Mouse (Mus musculus) MEL (cell line): ENCODE results near the gene Gm10190. TPM values are rescaled to one million over a fixed set of nuclear protein-coding genes. Genes with fewer than 3 reads are reported as not detected.

Source experiments
- DNase-seq: peaks from one replicate; pipeline ENCODE4 v3.0.0; 2011; ENCODE audit warnings: low read depth, low spot score
- H3K27ac ChIP-seq: 2 replicates; pipeline ENCODE4 v1.5.1; 2012; ENCODE audit warnings: low read depth, mild to moderate bottlenecking, control low read depth, low read length, moderate library complexity; ENCODE audit not compliant: control insufficient read depth
- H3K27me3 ChIP-seq, 2 experiments: fragments of 150-350 bp in 1 of 2; sonication (generic) in 1 of 2; 2 replicates each; pipeline ENCODE4 v1.6.1; 2012; ENCODE audit warnings: low read length in 2 of 2, mild to moderate bottlenecking in 2 of 2, improper control_type of control experiment in 1 of 2, moderate library complexity in 1 of 2; ENCODE audit not compliant: insufficient read depth in 2 of 2, control insufficient read depth in 1 of 2
- H3K36me3 ChIP-seq, 2 experiments: 2 replicates each; pipeline ENCODE4 v1.6.1; 2012 to 2014; ENCODE audit warnings: low read length in 2 of 2, improper control_type of control experiment in 1 of 2, inconsistent platforms in 1 of 2, mild to moderate bottlenecking in 1 of 2; ENCODE audit not compliant: insufficient read depth in 2 of 2, control insufficient read depth in 1 of 2
- H3K4me1 ChIP-seq, 2 experiments: fragments of 150-350 bp in 1 of 2; sonication (generic) in 1 of 2; 2 replicates each; pipeline ENCODE4 v1.6.1; 2012; ENCODE audit warnings: low read length in 2 of 2, improper control_type of control experiment in 1 of 2, mild to moderate bottlenecking in 1 of 2; ENCODE audit not compliant: insufficient read depth in 2 of 2, control insufficient read depth in 1 of 2
- H3K4me3 ChIP-seq, 2 experiments: fragments of 150-350 bp in 1 of 2; sonication (generic) in 1 of 2; 2 replicates each; pipeline ENCODE4 v1.5.1; 2012; ENCODE audit warnings: low read depth in 2 of 2, low read length in 2 of 2, mild to moderate bottlenecking in 2 of 2, moderate library complexity in 2 of 2, control low read depth in 1 of 2, improper control_type of control experiment in 1 of 2; ENCODE audit not compliant: control insufficient read depth in 1 of 2, insufficient read depth in 1 of 2
- H3K79me2 ChIP-seq: 2 replicates; pipeline ENCODE4 v1.6.1; 2012; ENCODE audit warnings: mild to moderate bottlenecking, low read length, moderate library complexity; ENCODE audit not compliant: control insufficient read depth, poor library complexity, insufficient read depth
- H3K9ac ChIP-seq: 2 replicates; pipeline ENCODE4 v1.6.1; 2012; ENCODE audit warnings: low read depth, mild to moderate bottlenecking, control low read depth, low read length, moderate library complexity; ENCODE audit not compliant: control insufficient read depth, poor library complexity, severe bottlenecking
- H3K9me3 ChIP-seq: fragments of 150-350 bp; sonication (generic); replicated peaks from 2 replicates; pipeline ENCODE4 v1.6.1; 2012; ENCODE audit warnings: mild to moderate bottlenecking, low read length, improper control_type of control experiment, moderate library complexity; ENCODE audit not compliant: insufficient read depth
- BHLHE40 ChIP-seq: IDR thresholded peaks from 2 replicates; pipeline ENCODE4 v1.6.1; 2012; ENCODE audit warnings: low read depth, mild to moderate bottlenecking, inconsistent platforms, low read length, improper control_type of control experiment, borderline replicate concordance
- CHD1 ChIP-seq: IDR thresholded peaks from 2 replicates; pipeline ENCODE4 v1.6.1; 2012; ENCODE audit warnings: low read depth, mild to moderate bottlenecking, inconsistent platforms, low read length, improper control_type of control experiment
- ETS1 ChIP-seq: IDR thresholded peaks from 2 replicates; pipeline ENCODE4 v1.6.1; 2012; ENCODE audit warnings: low read depth, mild to moderate bottlenecking, inconsistent platforms, low read length, improper control_type of control experiment, moderate library complexity
- GABPA ChIP-seq: IDR thresholded peaks from 2 replicates; pipeline ENCODE4 v1.6.1; 2012; ENCODE audit warnings: low read depth, mild to moderate bottlenecking, inconsistent platforms, low read length, improper control_type of control experiment, moderate library complexity
- HCFC1 ChIP-seq: IDR thresholded peaks from 2 replicates; pipeline ENCODE4 v1.6.1; 2012; ENCODE audit warnings: low read depth, mild to moderate bottlenecking, inconsistent platforms, low read length, improper control_type of control experiment, moderate library complexity
- MAFK ChIP-seq: IDR thresholded peaks from 2 replicates; pipeline ENCODE4 v1.6.1; 2011; ENCODE audit warnings: low read depth, mild to moderate bottlenecking, low read length, improper control_type of control experiment, borderline replicate concordance
- MYC ChIP-seq: IDR thresholded peaks from 2 replicates; pipeline ENCODE4 v1.6.1; 2011; ENCODE audit warnings: low read depth, mild to moderate bottlenecking, low read length, improper control_type of control experiment, moderate library complexity
- NELFE ChIP-seq: IDR thresholded peaks from 2 replicates; pipeline ENCODE4 v1.6.1; 2011; ENCODE audit warnings: low read depth, low read length, improper control_type of control experiment
- NRF1 ChIP-seq: IDR thresholded peaks from 2 replicates; pipeline ENCODE4 v1.6.1; 2014; ENCODE audit warnings: low read depth, mild to moderate bottlenecking, inconsistent platforms, low read length, improper control_type of control experiment, moderate library complexity; ENCODE audit not compliant: poor library complexity, insufficient read depth, severe bottlenecking
- POLR2A ChIP-seq, 2 experiments: IDR thresholded peaks; 2 replicates each; pipeline ENCODE4 v1.6.1; 2011 to 2012; ENCODE audit warnings: low read length in 2 of 2, mild to moderate bottlenecking in 2 of 2, control low read depth in 1 of 2, improper control_type of control experiment in 1 of 2, low read depth in 1 of 2, moderate library complexity in 1 of 2; ENCODE audit not compliant: control insufficient read depth in 1 of 2, insufficient read depth in 1 of 2, poor library complexity in 1 of 2
- POLR2AphosphoS5 ChIP-seq: IDR thresholded peaks from 2 replicates; pipeline ENCODE4 v1.6.1; 2012; ENCODE audit warnings: low read depth, borderline replicate concordance, mild to moderate bottlenecking, inconsistent platforms, low read length, moderate library complexity, mixed read lengths
- RAD21 ChIP-seq: IDR thresholded peaks from 2 replicates; pipeline ENCODE4 v1.6.1; 2011; ENCODE audit warnings: mild to moderate bottlenecking, low read depth, low read length, improper control_type of control experiment
- TBP ChIP-seq: IDR thresholded peaks from 2 replicates; pipeline ENCODE4 v1.8.0; 2011; ENCODE audit warnings: low read depth, low read length, improper control_type of control experiment
- TCF12 ChIP-seq: IDR thresholded peaks from 2 replicates; pipeline ENCODE4 v1.6.1; 2014; ENCODE audit warnings: low read depth, mild to moderate bottlenecking, inconsistent platforms, low read length, improper control_type of control experiment, moderate library complexity
- ZMIZ1 ChIP-seq: IDR thresholded peaks from 2 replicates; pipeline ENCODE4 v1.6.1; 2012; ENCODE audit warnings: low read depth, mild to moderate bottlenecking, inconsistent platforms, low read length, improper control_type of control experiment, moderate library complexity
- polyA plus RNA-seq, 2 experiments: library from polyadenylated mRNA; stranded (reverse) in 1 of 2; unstranded in 1 of 2; fragments of >175 nt in 1 of 2; fragments of >200 nt in 1 of 2; gene quantifications; 2 replicates each; pipeline versions ENCODE4 v1.2.1 to v1.2.4; 2012; ENCODE audit warnings: low replicate concordance in 2 of 2, low read depth in 1 of 2; ENCODE audit not compliant: insufficient read length in 2 of 2, insufficient read depth in 1 of 2, missing spikeins in 1 of 2
- total RNA-seq: library from RNA; depleted of rRNA; stranded (reverse); fragments of 300-350 nt; gene quantifications from 2 replicates; pipeline ENCODE4 v1.2.3, GENCODE M21; 2012

Gene Gm10190
- total and polyA plus RNA-seq, 3 experiments: not detected

DNA sequence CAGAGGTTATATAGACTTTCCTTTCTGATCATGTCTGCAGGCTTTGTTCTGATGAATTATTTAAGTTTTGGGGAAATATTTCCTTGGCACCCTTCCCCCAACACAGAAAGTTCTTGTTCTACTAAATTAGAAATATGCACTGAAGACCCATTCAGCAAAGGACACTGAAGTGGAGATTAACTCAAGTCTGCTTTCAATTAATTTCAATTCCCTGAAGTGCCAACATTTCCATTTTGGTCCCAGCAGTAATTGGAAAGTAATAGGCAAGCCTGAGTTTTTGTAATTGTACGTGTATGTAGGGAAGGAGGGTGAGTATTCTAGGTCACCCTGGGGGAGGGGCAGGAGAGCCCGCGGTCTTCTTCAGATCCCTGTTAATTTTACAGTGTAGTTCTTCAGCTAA is 46.9 kb downstream of the Gm10190 start:
- DNase-seq: no peak
- H3K4me3 ChIP-seq: no peak overlapping the region
- no peak for TF ChIP-seq ZMIZ1
- TF ChIP-seq RAD21: no peak
- TF ChIP-seq BHLHE40: no peak
- no peak for TF ChIP-seq NELFE
- TF ChIP-seq GABPA: no peak
- no peaks in the 10 kb centered on the region for H3K79me2 ChIP-seq
- H3K4me1 ChIP-seq: peaks cover 0 to 4% of the 10 kb centered on the region in 2 experiments; a peak in 1 of 4 replicates
- no peak overlapping the region for H3K27ac ChIP-seq
- H3K9ac ChIP-seq: no peak overlapping the region
- H3K9me3 ChIP-seq: no peaks in the 10 kb centered on the region
- H3K36me3 ChIP-seq: no peaks in the 10 kb centered on the region
- peaks cover 2 to 4% of the 10 kb centered on the region in 2 experiments; a peak in 2 of 4 replicates for H3K27me3 ChIP-seq

DNA sequence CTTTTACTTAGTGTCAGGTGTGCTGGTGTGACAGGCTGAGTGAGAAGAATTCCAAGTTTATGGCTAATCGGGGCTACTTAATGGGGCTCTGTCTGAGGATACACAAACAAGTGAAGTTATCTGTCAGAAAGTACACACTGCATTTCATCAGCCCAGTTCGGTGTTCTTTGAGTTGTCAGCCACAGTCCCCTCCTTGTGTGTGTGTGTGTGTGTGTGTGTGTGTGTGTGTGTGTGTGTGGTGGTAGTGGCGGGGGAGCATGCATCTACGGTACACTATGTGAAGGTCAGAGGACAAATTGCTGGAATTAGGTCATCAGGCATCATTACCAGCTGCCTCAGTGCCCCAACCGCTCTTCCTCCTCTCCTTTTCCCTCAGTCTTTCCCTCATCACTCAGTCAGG is 47.9 kb downstream of the Gm10190 start:
- H3K4me3 ChIP-seq: no peak overlapping the region
- no peak overlapping the region for H3K9ac ChIP-seq
- DNase-seq: no peak
- TF ChIP-seq MAFK (no peak), ETS1 (no peak), POLR2A (IDR thresholded peaks at IDR 0.05; ENCODE audit: control insufficient read depth in 1 of 2, insufficient read depth in 1 of 2, low read depth in 1 of 2, low read length in 2 of 2, poor library complexity in 1 of 2) (no peak), TCF12 (no peak), BHLHE40 (no peak), MYC (no peak), POLR2AphosphoS5 (no peak), RAD21 (no peak), CHD1 (no peak), ZMIZ1 (no peak), TBP (no peak), HCFC1 (no peak)
- no peaks in the 10 kb centered on the region for H3K36me3 ChIP-seq
- H3K27ac ChIP-seq: no peak overlapping the region
- H3K79me2 ChIP-seq: no peaks in the 10 kb centered on the region
- no peaks in the 10 kb centered on the region for H3K9me3 ChIP-seq
- H3K27me3 ChIP-seq: peaks cover 2 to 4% of the 10 kb centered on the region in 2 experiments; a peak in 2 of 4 replicates
- peaks cover 0 to 4% of the 10 kb centered on the region in 2 experiments; a peak in 1 of 4 replicates for H3K4me1 ChIP-seq

DNA sequence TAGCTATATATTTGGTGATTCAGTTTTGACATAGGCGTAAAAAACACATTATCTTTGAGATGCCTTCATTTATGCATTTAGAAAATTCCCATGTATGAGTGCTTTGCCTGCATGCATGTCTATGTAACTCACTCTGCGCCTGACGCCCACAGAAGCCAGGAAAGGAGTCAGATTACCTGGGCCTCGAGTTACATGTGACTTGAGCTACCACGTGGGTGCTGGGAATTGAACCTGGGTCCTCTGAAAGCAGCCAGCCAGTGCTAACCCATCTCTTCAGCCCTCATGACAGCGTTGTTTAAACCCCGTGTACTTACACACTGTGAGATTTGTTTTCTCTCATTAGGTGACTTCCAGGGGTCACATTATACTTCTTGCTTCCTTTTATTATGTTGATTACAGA is 48.8 kb downstream of the Gm10190 start:
- no peaks in the 10 kb centered on the region for H3K36me3 ChIP-seq
- no peaks in the 10 kb centered on the region for H3K79me2 ChIP-seq
- H3K9ac ChIP-seq: no peak overlapping the region
- no peak for DNase-seq
- no peak overlapping the region for H3K27ac ChIP-seq
- H3K27me3 ChIP-seq: peaks cover 2 to 4% of the 10 kb centered on the region in 2 experiments; a peak in 2 of 4 replicates
- no peaks in the 10 kb centered on the region for H3K9me3 ChIP-seq
- peaks cover 0 to 4% of the 10 kb centered on the region in 2 experiments; a peak in 1 of 4 replicates for H3K4me1 ChIP-seq
- TF ChIP-seq NRF1: no peak
- no peak overlapping the region for H3K4me3 ChIP-seq
